Mouse (Mus musculus): ENCODE results near the gene Tex19.2. TPM values are rescaled to one million over a fixed set of nuclear protein-coding genes. Genes with fewer than 3 reads are reported as not detected.
A peak's percentile ranks its signal among the peaks of the same experiment; 100 is the strongest.
"Not testable (repeated sequence)": the region's sequence is repeated elsewhere in the genome, so short reads cannot be mapped to it uniquely, and the experiment has no call there.

Tex19.2 gene
- polyA plus RNA-seq, 1 experiment: not detected

DNA sequence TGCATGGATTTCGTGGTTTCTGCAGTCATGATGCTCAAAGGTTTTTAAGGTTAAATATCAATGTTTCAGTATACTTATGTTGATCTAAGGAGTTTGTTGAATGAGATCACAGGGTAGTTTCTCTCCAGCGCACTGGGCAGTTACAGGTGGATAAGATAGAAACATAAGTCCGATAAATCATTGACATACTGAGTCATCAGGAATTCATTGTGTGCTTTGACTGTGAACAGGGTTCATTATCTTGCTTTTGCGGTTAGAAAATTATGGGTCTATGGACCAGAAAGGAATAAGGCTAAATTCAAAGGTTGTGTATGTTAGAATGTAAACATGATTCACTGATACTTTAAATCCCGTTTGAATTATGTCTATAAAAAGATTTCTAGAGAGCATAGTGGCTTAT lies 33.3 kb downstream of the Tex19.2 start:
- DNase-seq: peak; percentile 48
- H3K27ac ChIP-seq (ENCODE audit: insufficient read depth, low read depth, low read length): peak overlapping the region; percentile 30; the same call in 1 of the 2 replicates
- H3K4me3 ChIP-seq (ENCODE audit: insufficient read depth, low read depth, low read length): no peak overlapping the region
- WGBS: 44% methylated on average over 5 of the region's 5 CpGs
- TF ChIP-seq CTCF (conservative IDR thresholded peaks at IDR 0.05; ENCODE audit: insufficient read depth, insufficient read length, low read depth, low read length): no peak
- no peak for TF ChIP-seq POLR2A (IDR thresholded peaks at IDR 0.05; ENCODE audit: low read depth, low read length)
- no peaks in the 10 kb centered on the region for H3K36me3 ChIP-seq (ENCODE audit: control insufficient read depth, insufficient read depth, low read length)
- H3K4me1 ChIP-seq (ENCODE audit: control insufficient read depth, insufficient read depth, low read length): peaks cover 10% of the 10 kb centered on the region
- H3K27me3 ChIP-seq (replicated peaks; ENCODE audit: control insufficient read depth, insufficient read depth, low read length): no peaks in the 10 kb centered on the region

DNA sequence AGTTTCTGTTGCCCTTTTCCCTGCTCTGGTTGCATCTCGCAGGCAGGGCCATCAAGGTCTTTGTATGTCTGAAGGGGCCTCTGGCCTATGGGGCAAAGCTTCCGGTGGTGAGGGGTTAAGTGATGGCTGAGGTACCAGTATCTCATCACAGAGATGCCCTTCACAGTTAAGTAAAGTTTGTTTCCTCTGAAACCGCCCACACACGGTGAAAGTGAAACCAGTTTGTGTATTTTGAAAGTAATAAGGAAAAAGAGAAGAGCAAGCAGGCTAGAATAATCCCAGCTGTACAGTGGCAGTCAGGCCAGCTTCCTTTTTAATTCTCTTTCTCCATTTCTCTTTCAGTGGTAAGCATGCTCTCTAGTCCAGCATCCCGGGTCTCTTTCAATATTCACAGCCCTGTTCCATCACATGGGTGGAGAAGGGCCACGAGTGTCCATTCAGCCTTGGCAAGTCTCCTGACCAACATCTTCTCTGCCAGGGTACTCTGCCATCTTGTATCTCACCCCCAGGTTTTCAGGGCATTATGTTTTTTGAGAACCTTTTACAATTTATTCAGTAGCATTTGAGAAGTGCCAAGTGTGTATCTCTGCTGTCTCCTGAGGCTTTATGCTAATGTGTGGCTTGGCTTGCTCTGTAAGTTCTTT lies 35.5 kb downstream of the Tex19.2 start:
- TF ChIP-seq POLR2A (IDR thresholded peaks at IDR 0.05; ENCODE audit: low read depth, low read length) (no peak), CTCF (conservative IDR thresholded peaks at IDR 0.05; ENCODE audit: insufficient read depth, insufficient read length, low read depth, low read length) (no peak)
- no peak overlapping the region for H3K4me3 ChIP-seq (ENCODE audit: insufficient read depth, low read depth, low read length)
- no peak for DNase-seq
- H3K4me1 ChIP-seq (ENCODE audit: control insufficient read depth, insufficient read depth, low read length): peaks cover 10% of the 10 kb centered on the region
- WGBS: 43% methylated on average over 6 of the region's 6 CpGs
- H3K27me3 ChIP-seq (replicated peaks; ENCODE audit: control insufficient read depth, insufficient read depth, low read length): no peaks in the 10 kb centered on the region
- H3K27ac ChIP-seq (ENCODE audit: insufficient read depth, low read depth, low read length): no peak overlapping the region; the same call in 1 of the 2 replicates
- H3K36me3 ChIP-seq (ENCODE audit: control insufficient read depth, insufficient read depth, low read length): no peaks in the 10 kb centered on the region

GRCm38 (mm10) chr11:121082250-121082649 lies 36.2 kb downstream of the Tex19.2 start:
- H3K4me1 ChIP-seq (ENCODE audit: control insufficient read depth, insufficient read depth, low read length): peaks cover 10% of the 10 kb centered on the region
- 58% methylated on average over 3 of the region's 3 CpGs for WGBS
- no peaks in the 10 kb centered on the region for H3K27me3 ChIP-seq (replicated peaks; ENCODE audit: control insufficient read depth, insufficient read depth, low read length)
- TF ChIP-seq POLR2A (IDR thresholded peaks at IDR 0.05; ENCODE audit: low read depth, low read length): no peak
- TF ChIP-seq CTCF (conservative IDR thresholded peaks at IDR 0.05; ENCODE audit: insufficient read depth, insufficient read length, low read depth, low read length): no peak
- H3K27ac ChIP-seq (ENCODE audit: insufficient read depth, low read depth, low read length): no peak overlapping the region
- no peak for DNase-seq
- no peak overlapping the region for H3K4me3 ChIP-seq (ENCODE audit: insufficient read depth, low read depth, low read length)
- H3K36me3 ChIP-seq (ENCODE audit: control insufficient read depth, insufficient read depth, low read length): no peaks in the 10 kb centered on the region

GRCm38 (mm10) chr11:121081120-121081519 lies 37.4 kb downstream of the Tex19.2 start, which contains the start of gene Sectm1a:
Sectm1a (minus strand) TSS chr11:121081220.
- WGBS: 66% methylated on average over 3 of the region's 3 CpGs
- TF ChIP-seq CTCF (conservative IDR thresholded peaks at IDR 0.05; ENCODE audit: insufficient read depth, insufficient read length, low read depth, low read length): no peak
- no peak for TF ChIP-seq POLR2A (IDR thresholded peaks at IDR 0.05; ENCODE audit: low read depth, low read length)
- H3K4me1 ChIP-seq (ENCODE audit: control insufficient read depth, insufficient read depth, low read length): peaks cover 7% of the 10 kb centered on the region; the same call in 1 of the 2 replicates
- no peaks in the 10 kb centered on the region for H3K27me3 ChIP-seq (replicated peaks; ENCODE audit: control insufficient read depth, insufficient read depth, low read length)
- no peak for DNase-seq
- H3K27ac ChIP-seq (ENCODE audit: insufficient read depth, low read depth, low read length): no peak within 1 kb of the TSS
- no peak within 1 kb of the TSS for H3K4me3 ChIP-seq (ENCODE audit: insufficient read depth, low read depth, low read length)
- H3K36me3 ChIP-seq (ENCODE audit: control insufficient read depth, insufficient read depth, low read length): no peaks in the 10 kb centered on the region

- no peak for DNase-seq
- WGBS: 97% methylated on average over 8 of the region's 8 CpGs
- peaks cover 5% of the 10 kb centered on the region; the same call in 1 of the 2 replicates for H3K4me1 ChIP-seq (ENCODE audit: control insufficient read depth, insufficient read depth, low read length)
- H3K27me3 ChIP-seq (replicated peaks; ENCODE audit: control insufficient read depth, insufficient read depth, low read length): no peaks in the 10 kb centered on the region
- TF ChIP-seq CTCF (conservative IDR thresholded peaks at IDR 0.05; ENCODE audit: insufficient read depth, insufficient read length, low read depth, low read length) (no peak), POLR2A (IDR thresholded peaks at IDR 0.05; ENCODE audit: low read depth, low read length) (no peak)
- no peak overlapping the region for H3K4me3 ChIP-seq (ENCODE audit: insufficient read depth, low read depth, low read length)
- no peak overlapping the region for H3K27ac ChIP-seq (ENCODE audit: insufficient read depth, low read depth, low read length)
- H3K36me3 ChIP-seq (ENCODE audit: control insufficient read depth, insufficient read depth, low read length): no peaks in the 10 kb centered on the region
Measured at GRCm38 (mm10) chr11:121080330-121080729, 38.1 kb downstream of the Tex19.2 start.

DNA sequence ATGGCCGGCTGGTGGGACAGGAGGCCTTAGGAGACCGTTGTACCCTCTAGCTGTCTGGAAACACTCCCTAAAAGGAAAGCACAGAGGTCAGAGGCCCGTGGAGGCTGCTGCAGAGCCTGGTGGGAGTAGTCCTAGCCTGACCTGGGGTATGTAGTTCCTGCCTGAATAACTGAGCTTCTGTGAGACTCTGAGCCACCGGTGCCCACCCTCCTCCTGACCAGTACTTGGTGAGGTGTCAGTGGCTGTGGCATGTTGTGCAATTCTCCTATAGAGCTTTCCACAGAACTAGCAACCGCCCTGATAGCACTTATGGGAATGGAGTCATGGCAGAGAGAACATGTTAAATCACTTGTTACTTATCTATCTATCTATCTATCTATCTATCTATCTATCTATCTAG lies 42.8 kb downstream of the Tex19.2 start:
- Histone ChIP-seq H3K36me3 (ENCODE audit: control insufficient read depth, insufficient read depth, low read length) (no peaks in the 10 kb centered on the region), H3K4me1 (ENCODE audit: control insufficient read depth, insufficient read depth, low read length) (no peaks in the 10 kb centered on the region), H3K4me3 (ENCODE audit: insufficient read depth, low read depth, low read length) (no peak overlapping the region), H3K27me3 (replicated peaks; ENCODE audit: control insufficient read depth, insufficient read depth, low read length) (no peaks in the 10 kb centered on the region), H3K27ac (ENCODE audit: insufficient read depth, low read depth, low read length) (no peak overlapping the region)
- TF ChIP-seq POLR2A (IDR thresholded peaks at IDR 0.05; ENCODE audit: low read depth, low read length) (no peak), CTCF (conservative IDR thresholded peaks at IDR 0.05; ENCODE audit: insufficient read depth, insufficient read length, low read depth, low read length) (no peak)
- DNase-seq: no peak
- WGBS: 61% methylated on average over 5 of the region's 5 CpGs

DNA sequence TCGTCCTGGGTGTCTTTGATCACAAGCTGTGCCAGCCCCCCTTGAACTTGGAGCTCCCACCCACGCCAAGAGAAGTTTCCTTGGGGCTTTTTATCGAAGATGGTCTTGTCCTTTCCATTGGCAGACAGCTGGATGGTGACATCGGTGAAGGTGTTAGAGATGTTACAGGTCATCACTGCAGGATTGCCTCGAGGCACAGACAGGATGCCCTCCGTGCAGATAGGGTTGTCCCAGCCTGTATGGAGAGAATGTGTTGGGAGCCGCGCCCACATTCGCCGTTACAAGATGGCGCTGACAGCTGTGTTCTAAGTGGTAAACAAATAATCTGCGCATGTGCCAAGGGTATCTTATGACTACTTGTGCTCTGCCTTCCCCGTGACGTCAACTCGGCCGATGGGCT lies 48.8 kb downstream of the Tex19.2 start:
- not testable (repeated sequence) for H3K27ac ChIP-seq (ENCODE audit: insufficient read depth, low read depth, low read length); H3K4me1 ChIP-seq (ENCODE audit: control insufficient read depth, insufficient read depth, low read length); H3K4me3 ChIP-seq (ENCODE audit: insufficient read depth, low read depth, low read length); DNase-seq; H3K27me3 ChIP-seq (replicated peaks; ENCODE audit: control insufficient read depth, insufficient read depth, low read length); H3K36me3 ChIP-seq (ENCODE audit: control insufficient read depth, insufficient read depth, low read length)
- 91% methylated on average over 12 of the region's 16 CpGs for WGBS

Measured in kidney, adult 2 months (tissue).